Mouse (Mus musculus) left cerebral cortex, postnatal 4 days (tissue): ENCODE results near the gene Arl5c. TPM values are rescaled to one million over a fixed set of nuclear protein-coding genes. Genes with fewer than 3 reads are reported as not detected.
A peak's percentile ranks its signal among the peaks of the same experiment; 100 is the strongest.

ENCODE experiments used
- DNase-seq: peaks from one replicate; pipeline ENCODE4 v3.0.0-alpha.2; 2022
- intact Hi-C: fragments of 180-260 bp; cut with DNase I; formaldehyde crosslinking; loops from one replicate; pipeline ENCODE4 v1.15.1; 2025
- total RNA-seq, 2 experiments: library from RNA; stranded (reverse); gene quantifications; 2 replicates each; pipeline ENCODE4 v1.2.3; 2021

Gene Arl5c
- total RNA-seq, 2 experiments from 2014 or later: 2.2 to 2.5 TPM

DNA sequence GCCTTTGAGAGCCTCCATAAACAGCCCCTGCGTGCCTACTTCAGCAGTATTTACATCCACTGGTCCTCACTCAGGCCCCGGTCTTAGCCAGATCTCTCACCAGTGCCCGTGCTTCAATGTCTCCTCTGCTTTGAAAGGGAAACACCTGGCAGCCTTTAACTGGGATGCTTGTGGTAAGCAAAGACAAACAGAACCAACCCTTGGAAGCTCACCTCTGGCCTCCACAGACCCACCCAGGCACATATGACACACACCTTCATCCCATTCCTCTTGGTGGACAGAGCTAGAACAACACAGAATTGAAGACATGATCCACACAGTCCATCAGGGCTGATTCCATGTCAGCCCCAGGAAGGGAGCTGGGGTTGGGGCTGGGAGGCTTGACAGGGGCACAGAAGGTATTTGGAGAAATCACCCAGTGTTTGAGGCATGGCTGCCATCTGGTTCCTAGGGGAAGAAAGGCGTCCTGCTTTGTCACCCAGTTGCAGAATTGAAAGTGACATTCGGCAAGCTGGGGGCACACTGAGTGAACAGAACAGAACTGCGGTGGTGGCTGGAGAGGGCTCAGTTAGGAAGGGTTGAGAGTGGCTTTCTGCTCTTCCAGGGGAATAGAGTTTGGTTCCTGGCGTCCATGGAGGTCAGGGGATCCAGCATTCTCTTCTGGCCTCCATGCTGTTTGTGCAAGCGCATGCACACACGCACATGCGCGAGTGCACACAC lies 2.3 kb upstream of the Arl5c start:
- intact Hi-C loops: no loop called here
- DNase-seq: no peak

GRCm38 (mm10) chr11:97997387-97997960 lies 1.5 kb upstream of the Arl5c start:
- intact Hi-C loops: no loop called here
- DNase-seq: no peak

GRCm38 (mm10) chr11:97996691-97997090 lies 710 bp upstream of the Arl5c start:
- DNase-seq: no peak
- intact Hi-C loops: no loop called here

GRCm38 (mm10) chr11:97994539-97995100 lies 1.4 kb downstream of the Arl5c start:
- peak; percentile 72 for DNase-seq

DNA sequence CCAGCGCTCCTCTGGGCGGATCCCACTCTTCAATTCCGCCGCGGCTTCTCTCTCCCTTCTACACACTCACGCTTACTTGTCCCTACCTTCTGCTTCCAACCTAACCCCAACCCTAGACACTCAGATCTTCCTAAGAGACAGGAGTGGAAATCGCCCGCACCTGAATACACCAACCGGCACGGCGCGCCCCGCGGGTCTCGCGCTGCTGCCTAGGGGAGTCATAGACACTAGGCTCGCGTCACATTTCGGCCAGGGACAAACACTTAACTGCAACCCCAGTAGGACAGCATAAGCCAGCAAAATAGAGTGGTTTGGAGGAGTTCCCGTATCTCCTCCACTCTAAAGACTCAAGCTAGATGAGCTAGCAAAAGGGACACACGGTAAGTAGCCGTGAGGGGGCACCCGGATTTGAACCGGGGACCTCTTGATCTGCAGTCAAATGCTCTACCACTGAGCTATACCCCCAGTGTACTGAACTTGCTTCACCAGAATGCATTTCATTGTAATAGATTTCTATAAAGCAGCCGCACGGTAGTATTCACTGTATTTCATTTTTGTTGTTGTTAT lies 7.4 kb downstream of the Arl5c start:
- intact Hi-C loops: loop anchor here (5.0 kb wide), 3 partner anchors 86 to 206 kb away; partner anchors contain the start of genes Lasp1 and Rpl23
- peak; percentile 87 for DNase-seq

More at GRCm38 (mm10) chr11:97994539-97995100, 1.4 kb downstream of the Arl5c start:
- intact Hi-C loops: no loop called here

- peak; percentile 90 for DNase-seq
- intact Hi-C loops: loop anchor here (5.0 kb wide), 3 partner anchors 86 to 206 kb away; partner anchors contain the start of genes Lasp1 and Rpl23
Measured at GRCm38 (mm10) chr11:97987551-97988526, 8.1 kb downstream of the Arl5c start.

- DNase-seq: no peak
- intact Hi-C loops: loop anchor here (5.0 kb wide), 3 partner anchors 85 to 205 kb away; partner anchors contain the start of genes Lasp1 and Rpl23
Measured at GRCm38 (mm10) chr11:97986738-97987465, 9.1 kb downstream of the Arl5c start.

DNA sequence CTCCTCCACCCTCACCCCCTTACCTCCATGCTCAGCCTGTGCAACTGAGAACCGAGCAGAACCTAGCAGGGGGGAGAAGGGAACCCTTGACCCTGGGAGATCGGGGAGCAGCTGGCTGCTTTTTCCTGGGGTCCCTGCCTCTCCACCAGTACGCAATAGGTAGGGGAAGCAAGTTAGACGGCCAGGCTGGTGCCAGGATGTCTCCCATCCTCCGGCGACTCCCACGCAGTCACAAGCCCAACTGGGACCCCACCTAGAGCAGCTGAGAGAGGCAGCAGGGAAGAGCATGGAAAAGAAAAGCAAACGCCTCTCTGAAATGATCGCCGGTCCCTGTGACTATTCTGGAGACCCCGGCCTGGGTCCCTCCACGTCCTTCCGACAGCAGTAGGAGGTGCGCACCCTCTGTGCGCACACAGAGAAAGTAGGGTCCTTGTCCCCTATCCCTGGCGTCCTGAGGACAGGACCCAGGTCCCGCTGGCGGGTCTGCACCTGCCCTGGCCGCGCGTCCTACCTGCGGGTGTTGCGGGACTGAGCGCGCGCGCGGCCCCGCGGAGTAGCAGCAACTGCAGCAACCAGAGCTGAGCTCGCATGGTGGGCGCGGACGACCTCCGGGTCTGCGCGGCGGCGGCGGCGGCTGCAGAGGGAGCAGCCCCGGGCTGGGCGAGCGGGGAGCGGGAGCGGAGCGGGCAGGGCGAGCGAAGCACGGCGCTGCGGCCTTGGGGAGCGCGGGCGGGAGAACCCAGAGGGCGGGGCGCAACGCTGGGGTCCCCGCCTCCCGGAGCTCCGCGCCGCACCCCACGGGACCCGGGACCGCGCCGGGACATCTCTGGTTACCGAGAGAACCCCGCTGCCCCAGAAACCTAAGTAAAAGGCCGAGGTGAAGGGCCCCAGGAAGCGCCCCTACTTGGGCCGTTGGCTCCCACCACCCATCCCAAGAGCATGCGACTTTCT lies 10.0 kb downstream of the Arl5c start, which contains the start of gene Plxdc1:
Plxdc1 (minus strand) TSS at position 718 of the 951 bp plus-strand sequence.
- intact Hi-C loops: loop anchor here (5.0 kb wide), 3 partner anchors 84 to 204 kb away; partner anchors contain the start of genes Lasp1 and Rpl23

DNA sequence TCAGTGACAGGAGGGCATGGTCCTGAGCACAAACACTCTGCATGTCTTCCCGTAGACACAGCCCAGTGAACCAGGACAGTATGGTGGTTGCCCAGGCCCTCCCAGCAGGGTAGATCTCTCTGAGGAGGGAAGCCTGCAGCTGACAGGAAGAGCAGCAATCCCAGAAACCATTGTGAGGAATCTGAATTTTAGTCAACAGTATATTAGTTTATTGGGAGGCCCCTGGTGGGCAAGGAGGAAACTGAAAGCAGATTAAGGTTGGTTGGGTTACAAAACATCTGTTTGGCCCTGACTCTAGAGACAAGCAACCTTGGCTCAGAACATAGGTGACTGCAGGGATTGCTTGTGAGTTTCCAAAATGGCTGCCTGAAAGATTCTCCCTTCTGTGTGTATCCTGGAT lies 12.0 kb downstream of the Arl5c start:
- intact Hi-C loops: no loop called here
- no peak for DNase-seq

More for the DNA sequence above, 10.0 kb downstream of the Arl5c start, which contains the start of gene Plxdc1:
- DNase-seq: no peak

GRCm38 (mm10) chr11:97983506-97983905 lies 12.5 kb downstream of the Arl5c start:
- intact Hi-C loops: no loop called here
- DNase-seq: no peak

GRCm38 (mm10) chr11:97982721-97983120 lies 13.3 kb downstream of the Arl5c start:
- no peak for DNase-seq
- intact Hi-C loops: no loop called here

DNA sequence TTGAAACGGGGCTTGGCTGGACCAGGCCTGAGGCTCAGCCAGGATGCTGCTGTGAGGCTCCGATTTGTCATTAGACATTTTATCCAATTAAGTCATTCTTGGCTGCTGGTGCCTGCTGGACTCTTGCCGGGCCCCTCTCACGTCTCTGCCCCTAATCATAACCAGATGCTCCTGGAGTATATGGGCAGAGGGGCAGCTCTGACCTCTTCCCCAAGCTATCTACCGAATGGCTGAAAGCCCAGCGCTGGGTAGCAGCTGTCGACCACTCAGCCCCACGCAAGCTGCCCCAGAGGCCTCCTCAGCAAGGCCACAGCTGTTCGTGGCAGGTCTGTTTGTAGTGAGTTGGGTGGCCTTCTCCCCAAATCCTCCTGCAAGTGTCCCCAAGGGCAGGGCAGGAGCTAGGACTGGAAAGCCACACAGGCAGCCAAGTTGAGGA lies 15.4 kb downstream of the Arl5c start:
- intact Hi-C loops: no loop called here
- DNase-seq: peak; percentile 91

DNA sequence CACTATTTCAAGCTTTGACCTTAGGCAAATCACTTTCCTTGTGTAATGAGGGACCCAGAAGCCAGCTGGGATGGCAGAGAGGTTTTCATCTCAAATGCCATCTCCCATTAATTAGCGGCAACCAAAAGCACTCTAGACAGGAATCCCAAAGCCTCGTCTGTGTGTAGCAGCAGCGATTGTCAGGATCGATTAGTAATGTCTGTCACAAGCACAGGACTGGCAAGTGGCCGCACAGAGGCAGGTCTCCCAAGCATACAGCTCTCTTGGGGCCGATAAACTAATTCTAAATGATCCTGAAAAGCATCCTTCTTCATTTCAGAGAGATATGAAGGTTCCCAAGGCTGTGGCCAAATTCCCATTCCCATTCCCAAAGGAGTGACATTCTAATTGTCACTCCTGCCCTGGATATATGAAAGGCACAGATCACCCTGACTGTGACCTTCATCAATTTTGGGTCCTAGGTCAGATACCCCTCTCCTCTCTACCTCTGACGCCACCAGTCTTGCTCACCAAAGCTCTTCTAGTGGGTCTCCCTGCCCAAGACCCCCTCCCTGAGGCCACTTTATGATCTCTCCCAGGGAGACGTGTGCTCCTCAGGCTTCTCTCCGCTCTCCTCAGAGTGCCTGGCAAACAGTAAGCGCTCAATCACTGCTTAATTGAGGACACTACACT lies 16.0 kb downstream of the Arl5c start:
- intact Hi-C loops: no loop called here
- no peak for DNase-seq

GRCm38 (mm10) chr11:97978392-97978791 lies 17.6 kb downstream of the Arl5c start:
- intact Hi-C loops: no loop called here

DNA sequence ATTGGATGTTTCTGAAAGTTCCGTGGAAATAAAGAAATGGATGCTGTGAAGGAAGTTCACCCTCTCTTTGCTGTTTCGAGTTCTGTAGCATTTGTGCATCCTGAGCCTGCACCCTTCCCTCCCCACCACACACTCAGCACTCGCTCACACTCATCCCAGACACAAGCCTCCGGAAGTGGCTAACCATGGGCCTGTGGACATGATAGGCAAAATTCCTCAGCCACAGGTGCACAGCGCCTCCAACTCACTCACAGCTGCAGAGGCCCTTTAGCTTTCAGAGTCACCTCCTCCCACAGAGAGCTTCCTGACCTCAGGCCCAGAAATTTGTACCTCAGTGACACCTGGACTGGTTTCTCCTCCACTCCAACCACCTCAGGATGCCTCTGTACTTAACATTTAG lies 18.2 kb downstream of the Arl5c start:
- intact Hi-C loops: no loop called here
- DNase-seq: no peak

More at GRCm38 (mm10) chr11:97978392-97978791, 17.6 kb downstream of the Arl5c start:
- DNase-seq: no peak

GRCm38 (mm10) chr11:97974746-97975145 lies 21.2 kb downstream of the Arl5c start:
- intact Hi-C loops: no loop called here
- no peak for DNase-seq

DNA sequence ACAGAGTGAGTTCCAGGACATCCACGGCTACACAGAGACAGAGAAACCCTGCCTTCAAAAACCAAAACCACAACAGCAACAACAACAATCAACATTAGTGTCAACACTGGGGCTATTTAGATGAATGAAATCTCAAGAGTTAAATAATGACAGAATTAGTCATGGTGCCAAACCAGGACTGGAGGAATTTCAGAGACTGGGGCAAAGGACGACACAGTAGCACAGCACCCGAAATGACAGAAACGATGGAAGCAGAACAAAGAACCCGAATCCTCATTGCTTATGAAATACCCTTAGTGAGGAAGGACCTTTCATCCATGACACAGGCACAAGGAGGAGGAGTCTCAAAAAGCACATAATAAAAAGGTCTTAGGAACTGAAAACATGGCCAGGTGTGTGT lies 21.8 kb downstream of the Arl5c start:
- DNase-seq: no peak
- intact Hi-C loops: no loop called here

DNA sequence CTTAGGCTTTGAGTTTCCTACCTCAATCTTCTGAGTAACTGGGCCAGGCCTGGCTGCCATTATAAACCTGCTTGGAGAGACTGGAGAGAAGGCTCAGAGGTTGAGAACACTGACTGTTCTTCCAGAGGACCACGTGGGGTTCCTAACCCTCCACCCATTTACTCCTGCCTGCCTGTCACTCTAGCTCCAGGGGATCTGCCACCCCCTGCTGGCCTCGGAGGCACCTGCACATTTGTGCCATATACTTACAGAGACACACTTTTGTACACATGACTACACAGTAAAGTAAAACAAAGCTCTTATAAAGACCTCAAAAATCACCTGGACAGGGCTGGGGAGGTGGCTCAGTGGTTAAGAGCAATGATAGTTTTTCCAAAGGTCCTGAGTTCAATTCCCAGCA lies 23.5 kb downstream of the Arl5c start:
- intact Hi-C loops: no loop called here

More for the DNA sequence above, 23.5 kb downstream of the Arl5c start:
- DNase-seq: no peak
